Mouse (Mus musculus) myocyte (in vitro differentiated cells): ENCODE measurements at regions not wholly inside any gene's neighbourhood (a gene's known extent, or its start where the extent isn't known, plus 50 kb on each side); places are given as distances from the start of the nearest gene placed in this dataset.

Experiments used
- CEBPB ChIP-seq: IDR thresholded peaks from 2 replicates; pipeline ENCODE4 v1.6.1; 2011; ENCODE audit warnings: mild to moderate bottlenecking, moderate library complexity; ENCODE audit not compliant: poor library complexity, insufficient read depth, severe bottlenecking
- E2F4 ChIP-seq: IDR thresholded peaks from one replicate; pipeline ENCODE4 v1.6.1; 2011; ENCODE audit warnings: mild to moderate bottlenecking, control low read depth, moderate library complexity; ENCODE audit not compliant: insufficient read depth
- MAX ChIP-seq: IDR thresholded peaks from one replicate; pipeline ENCODE4 v1.6.1; 2011; ENCODE audit warnings: low read depth, mild to moderate bottlenecking, control low read depth
- MYOG ChIP-seq, 3 experiments: IDR thresholded peaks; one replicate each; pipeline ENCODE4 v1.6.1; 2011; ENCODE audit warnings: control low read depth in 2 of 3, low read depth in 2 of 3, mild to moderate bottlenecking in 2 of 3; ENCODE audit not compliant: insufficient read length in 2 of 3, control insufficient read depth in 1 of 3, insufficient read depth in 1 of 3
- POLR2A ChIP-seq: IDR thresholded peaks from one replicate; pipeline ENCODE4 v1.6.1; 2011; ENCODE audit warnings: low read depth, mild to moderate bottlenecking, control low read depth, moderate library complexity; ENCODE audit not compliant: insufficient read length
- POLR2AphosphoS2 ChIP-seq: IDR thresholded peaks from one replicate; pipeline ENCODE4 v1.6.1; 2011; ENCODE audit warnings: low read depth, control low read depth; ENCODE audit not compliant: insufficient read length
- TCF12 ChIP-seq: IDR thresholded peaks from one replicate; pipeline ENCODE4 v1.6.1; 2011; ENCODE audit warnings: mild to moderate bottlenecking, control low read depth; ENCODE audit not compliant: poor library complexity, insufficient read depth, severe bottlenecking
- USF1 ChIP-seq: IDR thresholded peaks from one replicate; pipeline ENCODE4 v1.6.1; 2011; ENCODE audit warnings: low read depth, mild to moderate bottlenecking, control low read depth, moderate library complexity

DNA sequence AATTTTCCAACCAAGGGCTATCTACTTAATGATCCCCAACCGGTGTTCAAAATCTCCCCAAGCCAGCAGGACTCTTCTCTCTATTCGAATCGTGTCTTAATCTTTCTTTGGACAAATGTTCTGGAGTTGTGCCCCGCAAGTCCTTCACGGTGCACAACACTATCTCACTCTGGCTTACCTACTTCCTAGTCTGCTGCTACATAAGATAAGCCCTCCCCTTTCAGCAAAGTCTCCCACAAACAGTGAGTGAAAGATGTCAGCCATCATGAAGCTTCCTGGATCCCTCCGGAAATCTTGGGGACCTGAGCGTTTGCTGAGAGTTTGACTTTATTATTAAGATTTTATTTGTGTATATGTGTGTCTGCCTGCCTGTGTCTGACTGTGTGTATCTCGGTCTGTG lies 344.7 kb upstream of the Noct start:
- TF ChIP-seq MAX (no peak), POLR2A (no peak), POLR2AphosphoS2 (no peak), MYOG (IDR thresholded peaks at IDR 0.05; ENCODE audit: control insufficient read depth in 1 of 3, insufficient read depth in 1 of 3, insufficient read length in 2 of 3, low read depth in 2 of 3) (no peak), TCF12 (no peak), CEBPB (no peak), E2F4 (no peak), USF1 (no peak)
